Mouse (Mus musculus): ENCODE results near the gene Tbc1d19. TPM values are rescaled to one million over a fixed set of nuclear protein-coding genes. Genes with fewer than 3 reads are reported as not detected.

The Tbc1d19 gene
- 10 to 100 TPM; 19.7 to 22.3 TPM for total RNA-seq (2021)
- long read RNA-seq, experiment 1, transcript Tbc1d19-201 (21 exons, 2,273 nt), result major isoform, 13 of 23 reads
- long read RNA-seq, experiment 1, partial matches to known transcripts, result 2 of 23 reads
- long read RNA-seq, experiment 1, other reads (novel, unspliced or antisense), result 8 of 23 reads
- long read RNA-seq, experiment 2, transcript Tbc1d19-201 (21 exons, 2,273 nt), result major isoform, 18 of 26 reads
- long read RNA-seq, experiment 2, partial matches to known transcripts, result 1 of 26 reads
- long read RNA-seq, experiment 2, other reads (novel, unspliced or antisense), result 7 of 26 reads

GRCm38 (mm10) chr5:53809115-53809991 lies at the start of gene Tbc1d19:
Gene Tbc1d19 (plus strand): TSS chr5:53809606.
- peak; percentile 82 for DNase-seq (ENCODE audit: low spot score)

- DNase-seq (ENCODE audit: low spot score), result no peak
Observed at GRCm38 (mm10) chr5:53759912-53760311, 49.5 kb upstream of the Tbc1d19 start.

DNA sequence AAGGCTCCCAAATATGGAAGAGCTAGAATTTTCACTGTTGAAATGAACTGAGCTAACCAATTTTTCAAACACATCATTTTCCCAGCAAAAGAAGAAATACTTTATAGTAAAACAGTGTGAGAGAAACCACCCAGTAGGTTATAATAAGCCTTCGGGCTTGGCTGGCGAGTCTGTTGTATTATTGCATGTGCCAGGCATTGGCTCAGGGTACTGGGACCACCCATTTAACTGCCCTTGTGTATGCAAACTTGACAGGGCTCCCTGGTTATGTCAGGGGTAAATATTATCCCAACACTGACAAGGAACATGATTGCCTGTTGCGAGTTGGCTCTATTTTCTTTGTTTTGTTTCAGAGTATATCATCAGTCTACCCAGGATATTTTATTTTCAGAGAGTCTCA lies 48.5 kb upstream of the Tbc1d19 start:
- no peak for DNase-seq (ENCODE audit: low spot score)

- DNase-seq (ENCODE audit: low spot score), result no peak
Observed at GRCm38 (mm10) chr5:53761346-53761745, 48.1 kb upstream of the Tbc1d19 start.

- DNase-seq (ENCODE audit: low spot score), result peak; percentile 14
Observed at GRCm38 (mm10) chr5:53784818-53785520, 24.4 kb upstream of the Tbc1d19 start.

DNA sequence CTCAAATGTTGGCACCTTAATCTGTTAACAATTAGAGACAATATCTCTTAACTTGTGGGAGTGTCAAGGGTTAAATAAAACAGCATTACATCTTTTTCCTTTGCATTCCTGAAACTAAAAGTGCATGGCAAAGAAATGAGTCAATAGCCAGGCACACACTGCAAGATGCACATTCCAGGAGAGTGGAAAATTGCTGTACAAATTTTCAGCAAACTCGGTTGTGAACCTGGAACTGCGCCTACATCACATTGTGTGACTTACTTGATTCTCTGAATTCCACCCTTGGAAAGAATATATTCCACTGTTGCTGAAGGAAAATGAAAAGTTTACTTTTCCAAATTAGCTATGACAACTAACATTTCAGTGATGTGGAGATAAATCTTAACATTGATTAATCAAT lies 8.0 kb upstream of the Tbc1d19 start:
- DNase-seq (ENCODE audit: low spot score), result no peak

DNA sequence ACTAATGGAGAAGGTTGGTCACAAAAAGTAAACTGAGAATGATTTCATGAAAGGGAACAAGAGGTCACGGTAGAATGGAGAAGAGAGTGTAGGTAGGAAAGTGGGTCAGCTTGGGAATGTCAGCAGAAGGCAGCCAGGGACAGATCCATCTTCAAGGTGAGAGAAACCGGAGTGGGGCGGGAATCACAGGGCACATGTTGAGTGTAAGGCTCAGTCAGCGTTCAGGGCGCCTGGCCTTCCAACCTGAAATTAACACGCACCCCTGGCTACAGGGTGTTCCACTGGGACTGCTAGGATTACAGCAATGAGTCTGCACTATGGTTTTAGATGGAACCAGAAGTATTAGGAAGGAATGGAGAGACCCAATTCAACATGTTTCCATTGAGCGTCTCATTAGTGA lies 10.3 kb downstream of the Tbc1d19 start:
- peak; percentile 80 for DNase-seq (ENCODE audit: low spot score)

GRCm38 (mm10) chr5:53825886-53826285 lies 16.5 kb downstream of the Tbc1d19 start:
- no peak for DNase-seq (ENCODE audit: low spot score)

- no peak for DNase-seq (ENCODE audit: low spot score)
Observed at GRCm38 (mm10) chr5:53834489-53834888, 25.1 kb downstream of the Tbc1d19 start.

DNA sequence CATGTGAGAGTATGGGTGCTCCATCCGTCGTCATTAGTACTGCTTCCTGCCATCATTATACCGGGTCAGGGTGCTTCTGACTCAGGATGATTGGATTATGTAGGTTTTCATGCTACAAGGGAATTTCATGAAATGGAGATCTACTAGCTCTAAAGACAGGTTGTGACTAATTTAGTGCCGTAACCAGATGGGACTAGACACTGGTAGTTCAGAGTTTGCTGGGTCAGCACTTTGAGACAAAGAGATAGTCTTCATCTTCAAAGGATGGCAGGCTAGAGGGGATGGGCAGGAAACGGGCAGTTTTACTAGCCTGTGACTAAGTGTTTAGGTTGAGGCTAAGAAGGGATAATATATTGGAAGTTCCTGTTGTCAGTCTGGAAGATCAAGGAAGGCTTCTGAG lies 31.9 kb downstream of the Tbc1d19 start:
- no peak for DNase-seq (ENCODE audit: low spot score)

GRCm38 (mm10) chr5:53848294-53848942 lies 39.0 kb downstream of the Tbc1d19 start:
- no peak for DNase-seq (ENCODE audit: low spot score)

- DNase-seq (ENCODE audit: low spot score), result no peak
Observed at GRCm38 (mm10) chr5:53852574-53852973, 43.2 kb downstream of the Tbc1d19 start.

- DNase-seq (ENCODE audit: low spot score), result no peak
Observed at GRCm38 (mm10) chr5:53854561-53854960, 45.2 kb downstream of the Tbc1d19 start.

GRCm38 (mm10) chr5:53856011-53856410 lies 46.6 kb downstream of the Tbc1d19 start:
- DNase-seq (ENCODE audit: low spot score), result no peak

GRCm38 (mm10) chr5:53865146-53865545 lies 55.7 kb downstream of the Tbc1d19 start:
- DNase-seq (ENCODE audit: low spot score), result no peak

DNA sequence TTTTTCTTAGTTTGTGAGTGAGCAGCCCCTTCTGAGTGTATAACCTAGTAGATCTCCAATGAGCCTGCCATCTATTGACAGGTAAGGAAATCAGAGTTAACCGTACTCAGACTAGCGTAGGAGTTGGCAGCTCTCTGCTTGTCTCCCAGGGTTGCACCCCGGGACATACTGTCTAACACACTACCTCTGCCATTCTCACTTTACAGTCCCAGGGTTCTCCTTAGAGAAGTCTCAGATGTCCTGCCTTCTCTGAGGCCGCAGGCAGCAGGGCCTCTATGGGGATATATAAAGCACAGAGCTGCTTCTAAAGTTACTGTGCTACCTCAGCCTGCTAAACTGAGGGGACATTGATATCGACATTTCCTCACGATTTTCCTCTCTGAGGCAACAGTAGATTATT lies 56.6 kb downstream of the Tbc1d19 start:
- peak; percentile 77 for DNase-seq (ENCODE audit: low spot score)

DNA sequence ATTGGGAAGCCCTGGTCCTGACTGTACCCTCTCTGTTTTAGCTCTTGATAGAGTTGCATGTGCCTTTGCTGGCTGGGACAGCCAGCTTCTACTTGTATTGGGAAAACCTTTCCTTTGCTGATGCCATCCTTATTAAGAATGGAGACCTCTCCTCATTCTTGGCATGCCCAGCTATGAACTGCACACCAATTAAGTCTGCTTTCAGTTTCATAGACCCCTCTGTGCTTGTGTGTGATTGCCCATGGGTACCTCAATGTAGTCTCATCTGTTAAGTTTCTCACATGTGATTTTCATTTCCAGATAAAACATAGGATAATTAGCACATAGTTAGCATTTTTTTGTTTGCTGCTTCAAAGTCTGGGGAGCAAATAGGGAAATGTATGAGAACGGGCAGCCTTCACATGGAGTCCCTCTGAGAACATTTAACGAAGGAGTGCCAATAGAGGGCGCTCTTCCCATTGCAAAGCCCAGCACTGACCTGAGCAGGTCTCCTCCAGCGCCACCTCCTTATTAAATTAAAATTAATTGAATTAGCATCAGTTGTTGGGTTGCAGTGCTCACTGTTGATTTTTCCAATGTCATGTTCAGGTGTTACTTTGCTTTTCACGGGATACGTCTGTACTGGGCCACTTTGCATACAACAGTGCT lies 62.4 kb downstream of the Tbc1d19 start:
- peak; percentile 70 for DNase-seq (ENCODE audit: low spot score)

- DNase-seq (ENCODE audit: low spot score), result no peak
Observed at GRCm38 (mm10) chr5:53874966-53875365, 65.6 kb downstream of the Tbc1d19 start.

DNA sequence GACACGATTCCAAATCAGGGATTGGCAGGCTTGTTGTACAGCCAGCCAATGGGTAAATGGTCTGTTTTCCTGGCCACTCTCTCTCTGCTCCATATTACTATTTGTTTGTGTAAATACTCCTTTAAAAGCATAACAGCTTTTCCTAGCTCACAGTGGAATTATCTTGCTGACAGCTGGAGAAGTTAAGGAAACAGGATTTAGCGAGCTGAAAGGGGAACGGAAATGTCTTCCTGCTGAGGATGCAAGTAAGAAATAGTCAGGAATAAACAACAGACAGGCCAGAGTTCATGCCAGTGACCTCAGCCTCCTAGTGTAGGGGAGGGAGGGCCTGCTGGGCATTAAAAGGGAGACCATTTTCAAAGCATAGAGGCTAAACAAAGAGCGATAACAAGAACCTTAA lies 71.3 kb downstream of the Tbc1d19 start:
- DNase-seq (ENCODE audit: low spot score), result no peak

GRCm38 (mm10) chr5:53881381-53881990 lies 72.1 kb downstream of the Tbc1d19 start:
- no peak for DNase-seq (ENCODE audit: low spot score)

DNA sequence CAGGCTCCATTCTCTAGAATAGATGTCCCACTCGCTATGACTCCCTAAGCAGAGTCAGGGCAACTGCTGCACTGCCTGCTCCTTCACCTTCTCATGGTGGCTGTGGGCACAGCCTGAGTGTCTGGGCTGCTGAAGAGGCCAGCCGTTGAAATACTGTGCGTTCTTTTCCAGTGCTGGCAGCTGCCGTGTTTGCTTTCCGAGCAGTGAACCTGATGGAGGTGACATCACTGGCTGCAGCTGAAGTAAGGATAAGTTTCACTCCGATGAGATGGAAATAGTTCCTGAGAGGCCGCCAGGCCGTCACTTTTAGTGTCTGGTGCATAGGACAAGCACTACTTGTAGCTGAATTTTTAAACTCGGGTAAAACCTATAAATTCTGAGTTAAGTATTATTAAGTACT lies 92.0 kb downstream of the Tbc1d19 start:
- DNase-seq (ENCODE audit: low spot score), result peak; percentile 89

All from gastrocnemius, adult 18-20 months (tissue).